26 mouse cellular contexts compared by ENCODE assay signal in genomic region chr8:80661055-80661454, GRCm38 (mm10). TPM values are rescaled to one million over a fixed set of nuclear protein-coding genes. Genes with fewer than 3 reads are reported as not detected.
DNase-seq lines count a peak whose midpoint lies in the region; ATAC-seq and TF ChIP-seq lines count a peak whose summit lies in the region.
"Had no signal": no experiment of that assay in that cellular context is flagged by ENCODE, and none has a peak within 500 bp of the region (broad histone marks: within the 10 kb centered on the region; RNA-seq: fewer than 3 reads in every experiment).

No protein-coding gene starts in this region.

- peak overlapping the region; percentile 89 for H3K27ac ChIP-seq in MEL (ENCODE audit: control insufficient read depth, low read depth, low read length)
- H3K27ac ChIP-seq in liver, embryonic 13.5 days = peak overlapping the region; percentile 77
- H3K27ac ChIP-seq: embryonic facial prominence, embryonic 15.5 days; forebrain, embryonic 10.5 days; hindbrain, embryonic 13.5 days; limb, embryonic 12.5 days; midbrain, embryonic 12.5 days; neural tube, embryonic 15.5 days had no signal

- H3K9ac ChIP-seq in MEL (ENCODE audit: control insufficient read depth, low read depth, low read length, poor library complexity, severe bottlenecking) = no peak overlapping the region; the same call in 1 of the 2 replicates
- peak overlapping the region; percentile 50 for H3K9ac ChIP-seq in liver, embryonic 13.5 days
- H3K9ac ChIP-seq: embryonic facial prominence, embryonic 15.5 days; forebrain, postnatal 0 days; hindbrain, embryonic 13.5 days; limb, embryonic 12.5 days; lung, embryonic 14.5 days; midbrain, embryonic 12.5 days; neural tube, embryonic 15.5 days had no signal

- peak; percentile 90 for DNase-seq in MEL (ENCODE audit: low read depth, low spot score)
- peak; percentile 51 for DNase-seq in liver, embryonic 13.5 days
- no peak for DNase-seq in lung, postnatal 14 days
- DNase-seq in lung, adult 2 months = no peak
- DNase-seq in heart, adult 9 months (ENCODE audit: low spot score in 2 of 2) = no peak
- DNase-seq: adrenal gland, adult 8-10 months; cerebellum, adult 8-10 months; forebrain, postnatal 0 days; gastrocnemius, postnatal 14 days; heart, adult 18-20 months; kidney, adult 9 months; kidney, postnatal 25 days; layer of hippocampus, postnatal 36 days; lung, embryonic 14.5 days; lung, postnatal 36 days; right cerebral cortex, adult 18-20 months had no signal

- no peaks in the 10 kb centered on the region for H3K79me2 ChIP-seq in MEL (ENCODE audit: control insufficient read depth, insufficient read depth, low read length, poor library complexity)

- H3K9me3 ChIP-seq in MEL (replicated peaks; ENCODE audit: insufficient read depth, low read length) = no peaks in the 10 kb centered on the region
- no peaks in the 10 kb centered on the region for H3K9me3 ChIP-seq in liver, embryonic 13.5 days (replicated peaks)
- no peaks in the 10 kb centered on the region for H3K9me3 ChIP-seq in megakaryocyte, embryonic 14.5 days
- H3K9me3 ChIP-seq: embryonic facial prominence, embryonic 15.5 days; forebrain, embryonic 10.5 days; hindbrain, embryonic 13.5 days; limb, embryonic 12.5 days; midbrain, embryonic 12.5 days; neural tube, embryonic 15.5 days had no signal

- peak overlapping the region; percentile 23; the same call in 1 of the 2 replicates for H3K4me2 ChIP-seq in liver, embryonic 13.5 days
- H3K4me2 ChIP-seq: embryonic facial prominence, embryonic 15.5 days; hindbrain, embryonic 13.5 days; limb, embryonic 12.5 days; lung, embryonic 14.5 days; midbrain, embryonic 12.5 days; neural tube, embryonic 15.5 days had no signal

- peaks cover 26 to 32% of the 10 kb centered on the region in 2 experiments for H3K4me1 ChIP-seq in MEL (ENCODE audit: control insufficient read depth in 1 of 2, insufficient read depth in 2 of 2, low read length in 2 of 2)
- peaks cover 42% of the 10 kb centered on the region for H3K4me1 ChIP-seq in liver, embryonic 13.5 days (replicated peaks)
- H3K4me1 ChIP-seq in megakaryocyte, embryonic 14.5 days = peaks cover 63% of the 10 kb centered on the region
- H3K4me1 ChIP-seq in lung, adult 2 months (ENCODE audit: control insufficient read depth, insufficient read depth, low read length) = no peaks in the 10 kb centered on the region
- H3K4me1 ChIP-seq: embryonic facial prominence, embryonic 15.5 days; limb, embryonic 12.5 days; neural tube, embryonic 15.5 days had no signal

- TF ChIP-seq POLR2A in MEL (IDR thresholded peaks at IDR 0.05; ENCODE audit: control insufficient read depth in 1 of 2, insufficient read depth in 1 of 2, low read depth in 1 of 2, low read length in 2 of 2, poor library complexity in 1 of 2) = peak in 1 of 2 experiments; percentile 60; a peak in 2 of 4 replicates
- TF ChIP-seq POLR2A in lung, adult 2 months (IDR thresholded peaks at IDR 0.05; ENCODE audit: borderline replicate concordance, extremely low read depth, low read depth, low read length) = no peak

- 8% methylated on average over 4 of the region's 4 CpGs for WGBS in liver, embryonic 13.5 days (ENCODE audit: insufficient replicate concordance)
- WGBS in lung, adult 2 months = 44% methylated on average over 4 of the region's 4 CpGs

- peak; percentile 73 for ATAC-seq in erythroblast, adult 5-6 weeks (replicated peaks; ENCODE audit: low FRiP score, poor library complexity, severe bottlenecking)
- peak; percentile 96 for ATAC-seq in liver, embryonic 13.5 days (ENCODE audit: low read depth)
- ATAC-seq: CD4-positive, CD25-positive, alpha-beta regulatory T cell, adult 4 months; forebrain, postnatal 0 days had no signal

- TF ChIP-seq EP300 in MEL (IDR thresholded peaks at IDR 0.05; ENCODE audit: low read depth in 1 of 2, low read length in 2 of 2) = peak; percentile 92 to 94

- H3K27me3 ChIP-seq in MEL (ENCODE audit: control insufficient read depth in 1 of 2, insufficient read depth in 2 of 2, low read length in 2 of 2) = no peaks in the 10 kb centered on the region
- H3K27me3 ChIP-seq in liver, embryonic 13.5 days = no peaks in the 10 kb centered on the region
- no peaks in the 10 kb centered on the region for H3K27me3 ChIP-seq in megakaryocyte, embryonic 14.5 days (replicated peaks)
- H3K27me3 ChIP-seq: embryonic facial prominence, embryonic 15.5 days; hindbrain, embryonic 13.5 days; limb, embryonic 12.5 days; midbrain, embryonic 12.5 days; neural tube, embryonic 15.5 days had no signal

- no peak for TF ChIP-seq RAD21 in MEL (IDR thresholded peaks at IDR 0.05; ENCODE audit: low read depth, low read length)

- H3K4me3 ChIP-seq in MEL (ENCODE audit: control insufficient read depth in 1 of 2, insufficient read depth in 1 of 2, low read depth in 2 of 2, low read length in 2 of 2) = peak overlapping the region in 1 of 2 experiments; percentile 14; a peak in 1 of 4 replicates
- no peak overlapping the region for H3K4me3 ChIP-seq in liver, embryonic 13.5 days (replicated peaks)
- peak overlapping the region; percentile 4 for H3K4me3 ChIP-seq in megakaryocyte, embryonic 14.5 days (replicated peaks)
- no peak overlapping the region for H3K4me3 ChIP-seq in lung, adult 2 months (replicated peaks; ENCODE audit: extremely low read depth, low read depth, low read length)
- H3K4me3 ChIP-seq: embryonic facial prominence, embryonic 15.5 days; forebrain, embryonic 10.5 days; hindbrain, embryonic 13.5 days; limb, embryonic 12.5 days; midbrain, embryonic 12.5 days; neural tube, embryonic 15.5 days had no signal

- peaks cover 0 to 39% of the 10 kb centered on the region in 2 experiments; a peak in 2 of 4 replicates for H3K36me3 ChIP-seq in MEL (ENCODE audit: control insufficient read depth in 1 of 2, insufficient read depth in 2 of 2, low read length in 2 of 2)
- no peaks in the 10 kb centered on the region for H3K36me3 ChIP-seq in liver, embryonic 13.5 days
- no peaks in the 10 kb centered on the region for H3K36me3 ChIP-seq in megakaryocyte, embryonic 14.5 days (replicated peaks; ENCODE audit: low read length)
- H3K36me3 ChIP-seq: embryonic facial prominence, embryonic 15.5 days; forebrain, embryonic 10.5 days; hindbrain, embryonic 13.5 days; limb, embryonic 12.5 days; midbrain, embryonic 12.5 days; neural tube, embryonic 15.5 days had no signal

- TF ChIP-seq CTCF in MEL (IDR thresholded peaks at IDR 0.05 in 2 of 3, conservative IDR thresholded peaks at IDR 0.05 in 1 of 3; ENCODE audit: control insufficient read depth in 1 of 3, insufficient read depth in 1 of 3, low read depth in 2 of 3, low read length in 3 of 3, poor library complexity in 1 of 3, severe bottlenecking in 1 of 3) = no peak
- TF ChIP-seq CTCF in lung, adult 2 months (IDR thresholded peaks at IDR 0.05; ENCODE audit: insufficient read depth, low read length) = no peak

TF ChIP-seq in MEL, 35 proteins besides CTCF, POLR2A, EP300 and RAD21 (continues in another document):
- 0 out of 2 replicates have a peak, but pooled peaks have one; percentile 22 for TF ChIP-seq ELF1 (IDR thresholded peaks at IDR 0.05; ENCODE audit: low read depth, low read length)
- TF ChIP-seq USF2 (IDR thresholded peaks at IDR 0.05; ENCODE audit: borderline replicate concordance in 1 of 2, insufficient read depth in 1 of 2, low read depth in 1 of 2, low read length in 2 of 2) = no peak
- no peak; the same call in none of the 2 replicates for TF ChIP-seq SIN3A (IDR thresholded peaks at IDR 0.05; ENCODE audit: low read length)
- peak; percentile 41 for TF ChIP-seq TAL1 (IDR thresholded peaks at IDR 0.05; ENCODE audit: low read length)
- no peak for TF ChIP-seq SMC3 (IDR thresholded peaks at IDR 0.05; ENCODE audit: low read depth, low read length)
- TF ChIP-seq MXI1 (IDR thresholded peaks at IDR 0.05; ENCODE audit: low read depth, low read length) = peak; percentile 55; the same call in 1 of the 2 replicates
- TF ChIP-seq MYB (IDR thresholded peaks at IDR 0.05; ENCODE audit: low read depth, low read length) = peak; percentile 86
- TF ChIP-seq USF1 (IDR thresholded peaks at IDR 0.05; ENCODE audit: low read depth, low read length) = no peak
- TF ChIP-seq GATA1 (IDR thresholded peaks at IDR 0.05; ENCODE audit: low read depth, low read length) = peak; percentile 98
- TF ChIP-seq ETS1 (IDR thresholded peaks at IDR 0.05; ENCODE audit: low read depth, low read length) = peak; percentile 81
- no peak for TF ChIP-seq POLR2AphosphoS5 (IDR thresholded peaks at IDR 0.05; ENCODE audit: borderline replicate concordance, low read depth, low read length)
- TF ChIP-seq NRF1 (IDR thresholded peaks at IDR 0.05; ENCODE audit: insufficient read depth, low read depth, low read length, poor library complexity, severe bottlenecking) = no peak
- TF ChIP-seq HCFC1 (IDR thresholded peaks at IDR 0.05; ENCODE audit: low read depth, low read length) = peak; percentile 54; the same call in 1 of the 2 replicates
- TF ChIP-seq MAZ (IDR thresholded peaks at IDR 0.05; ENCODE audit: low read depth, low read length) = no peak
- TF ChIP-seq ZC3H11A (IDR thresholded peaks at IDR 0.05; ENCODE audit: low read depth, low read length) = no peak
- TF ChIP-seq MAX (IDR thresholded peaks at IDR 0.05; ENCODE audit: low read length) = no peak
- peak; percentile 43; the same call in 1 of the 2 replicates for TF ChIP-seq TBP (IDR thresholded peaks at IDR 0.05; ENCODE audit: low read depth, low read length)
- no peak for TF ChIP-seq NELFE (IDR thresholded peaks at IDR 0.05; ENCODE audit: low read depth, low read length)
- TF ChIP-seq MAFK (IDR thresholded peaks at IDR 0.05; ENCODE audit: borderline replicate concordance, low read depth, low read length) = no peak
- TF ChIP-seq BHLHE40 (IDR thresholded peaks at IDR 0.05; ENCODE audit: borderline replicate concordance, low read depth, low read length) = no peak
- 0 out of 2 replicates have a peak, but pooled peaks have one; percentile 44 for TF ChIP-seq MYC (IDR thresholded peaks at IDR 0.05; ENCODE audit: low read depth, low read length)
- TF ChIP-seq ZMIZ1 (IDR thresholded peaks at IDR 0.05; ENCODE audit: low read depth, low read length) = peak; percentile 62; the same call in 1 of the 2 replicates
- TF ChIP-seq MEF2A (IDR thresholded peaks at IDR 0.05; ENCODE audit: extremely low read depth, insufficient replicate concordance, low read depth, low read length, poor library complexity, severe bottlenecking) = no peak

RNA-seq across cellular contexts. Expression of gene Frem3, which starts 50.2 kb away (rescaled TPM):
- under 0.01 TPM in 1 of 2 replicates, not detected in the other for total RNA-seq in MEL (2012; rRNA removed)
- polyA plus RNA-seq in MEL (2012; ENCODE audit: insufficient read depth in 1 of 2, insufficient read length in 2 of 2, low read depth in 1 of 2, low replicate concordance in 2 of 2, missing spikeins in 1 of 2) = not detected
- total RNA-seq in erythroblast, adult 5-6 weeks (2015; ENCODE audit: low replicate concordance) = 0.21 TPM in 1 of 2 replicates, not detected in the other
- 0.28 and 0.43 TPM in 2 replicates for total RNA-seq in erythroblast, adult 5-6 weeks (2017; ENCODE audit: low replicate concordance)
- 0.18 and 0.20 TPM in 2 replicates for polyA plus RNA-seq in liver, embryonic 13.5 days (2015; fragmentation: Nextera tagmentation; extraction: Ambion mirVana)
- not detected in 2 replicates for polyA plus RNA-seq in megakaryocyte, embryonic 14.5 days (2012; ENCODE audit: insufficient read depth, low replicate concordance)
- not detected in 2 replicates for polyA plus RNA-seq in lung, adult 2 months (2012; rRNA removed)
- total RNA-seq: adrenal gland, adult 8-10 months; gastrocnemius, postnatal 14 days had no signal
- polyA plus RNA-seq: CD4-positive, CD25-positive, alpha-beta regulatory T cell, adult 4 months; forebrain, embryonic 10.5 days; limb, embryonic 12.5 days; midbrain, embryonic 12.5 days; small intestine, adult 2 months had no signal

Comparison
In these comparisons a context has a peak if more than half of its experiments do, and no peak if none do; other contexts are left out.
1. DNase-seq: peak in MEL (single experiment) and liver, embryonic 13.5 days (single experiment); none in lung, postnatal 14 days (single experiment), lung, adult 2 months (single experiment) and heart, adult 9 months (0 of 2).